Mouse (Mus musculus): ENCODE measurements around the gene Camk2g. TPM values are rescaled to one million over a fixed set of nuclear protein-coding genes. Genes with fewer than 3 reads are reported as not detected.

The Camk2g gene
- polyA plus RNA-seq, 1 experiment, result 222 TPM

DNA sequence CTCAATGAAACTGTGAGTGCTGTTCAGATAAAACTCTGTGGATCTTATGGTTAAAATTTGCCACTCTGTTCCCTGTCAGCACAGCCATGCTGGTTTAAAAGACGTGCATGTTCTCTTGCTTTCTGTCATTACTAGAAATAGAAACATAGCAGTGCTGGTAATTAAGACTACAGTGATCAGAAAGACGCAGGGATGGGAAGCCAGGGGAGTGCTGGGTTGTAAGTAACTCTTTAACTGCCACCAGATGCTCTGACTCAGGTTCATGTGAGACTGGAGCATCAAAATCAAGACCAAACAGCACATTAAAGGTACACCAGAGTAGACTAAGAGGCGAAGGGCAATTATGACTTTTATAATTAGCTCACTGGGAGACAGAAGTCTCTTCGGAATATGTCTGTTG, 45.5 kb downstream of the Camk2g start:
- H3K27me3 ChIP-seq (ENCODE audit: control insufficient read depth, insufficient read depth, low read length), result no peaks in the 10 kb centered on the region
- H3K27ac ChIP-seq (ENCODE audit: insufficient read depth, low read length), result no peak overlapping the region
- no peak for DNase-seq
- WGBS, result 70% methylated on average over 4 of the region's 4 CpGs
- H3K4me1 ChIP-seq (ENCODE audit: control insufficient read depth, insufficient read depth, low read length), result peaks cover 18% of the 10 kb centered on the region
- no peak overlapping the region for H3K4me3 ChIP-seq (replicated peaks; ENCODE audit: insufficient read depth, low read depth, low read length)
- TF ChIP-seq POLR2A (IDR thresholded peaks at IDR 0.05; ENCODE audit: borderline replicate concordance, insufficient read depth, low read length), result no peak
- TF ChIP-seq CTCF (IDR thresholded peaks at IDR 0.05; ENCODE audit: borderline replicate concordance, insufficient read depth, low read depth, low read length), result no peak

DNA sequence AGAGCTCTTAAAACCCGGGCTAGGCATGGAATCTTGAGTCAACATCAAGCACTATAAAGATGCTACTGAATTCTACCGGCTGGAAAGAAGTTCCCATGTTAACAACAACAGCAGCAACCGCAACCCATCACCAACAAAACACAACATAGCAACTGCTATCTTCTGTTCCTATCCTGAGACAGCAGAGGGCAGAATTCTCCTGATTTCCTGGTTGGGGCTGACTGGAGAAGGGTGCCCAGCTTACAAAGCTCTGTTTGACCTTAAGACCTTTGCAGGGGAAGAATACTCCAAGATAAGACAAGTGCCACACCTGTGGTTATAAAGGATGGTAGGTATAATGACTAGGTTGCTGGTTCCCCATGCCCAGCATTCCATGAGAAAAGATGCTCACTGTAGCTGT, 47.0 kb downstream of the Camk2g start:
- Histone ChIP-seq H3K27ac (ENCODE audit: insufficient read depth, low read length) (0 out of 2 replicates have a peak overlapping the region, but pooled peaks have one; percentile 28), H3K27me3 (ENCODE audit: control insufficient read depth, insufficient read depth, low read length) (no peaks in the 10 kb centered on the region), H3K4me1 (ENCODE audit: control insufficient read depth, insufficient read depth, low read length) (peaks cover 18% of the 10 kb centered on the region), H3K4me3 (replicated peaks; ENCODE audit: insufficient read depth, low read depth, low read length) (no peak overlapping the region)
- WGBS, result 82% methylated on average over 3 of the region's 3 CpGs
- DNase-seq, result no peak
- no peak for TF ChIP-seq POLR2A (IDR thresholded peaks at IDR 0.05; ENCODE audit: borderline replicate concordance, insufficient read depth, low read length)
- peak; percentile 45; the same call in 1 of the 2 replicates for TF ChIP-seq CTCF (IDR thresholded peaks at IDR 0.05; ENCODE audit: borderline replicate concordance, insufficient read depth, low read depth, low read length)

DNA sequence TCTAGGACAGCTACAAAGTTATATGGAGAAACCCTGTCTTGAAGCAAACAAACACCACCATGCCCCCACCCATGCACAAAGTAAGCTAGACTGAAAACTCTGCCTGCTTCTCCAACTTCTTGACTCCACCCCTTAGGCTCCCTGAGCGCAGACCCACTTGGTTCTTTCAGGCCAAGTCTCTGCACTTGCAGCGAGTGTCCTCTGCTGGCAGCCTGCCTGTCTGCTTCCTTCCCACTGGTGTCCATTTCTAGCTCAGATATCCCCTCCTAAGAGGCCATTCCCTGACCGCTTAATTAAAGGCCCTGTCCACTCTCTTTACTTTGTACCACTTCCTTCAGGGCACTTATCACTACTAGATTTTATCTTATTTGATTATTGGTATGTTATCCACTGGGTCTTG, 50.3 kb downstream of the Camk2g start:
- H3K4me3 ChIP-seq (replicated peaks; ENCODE audit: insufficient read depth, low read depth, low read length), result no peak overlapping the region
- no peak for TF ChIP-seq POLR2A (IDR thresholded peaks at IDR 0.05; ENCODE audit: borderline replicate concordance, insufficient read depth, low read length)
- no peak for TF ChIP-seq CTCF (IDR thresholded peaks at IDR 0.05; ENCODE audit: borderline replicate concordance, insufficient read depth, low read depth, low read length)
- DNase-seq, result no peak
- no peaks in the 10 kb centered on the region for H3K27me3 ChIP-seq (ENCODE audit: control insufficient read depth, insufficient read depth, low read length)
- H3K4me1 ChIP-seq (ENCODE audit: control insufficient read depth, insufficient read depth, low read length), result peaks cover 18% of the 10 kb centered on the region
- WGBS, result 69% methylated on average over 3 of the region's 3 CpGs
- H3K27ac ChIP-seq (ENCODE audit: insufficient read depth, low read length), result no peak overlapping the region

DNA sequence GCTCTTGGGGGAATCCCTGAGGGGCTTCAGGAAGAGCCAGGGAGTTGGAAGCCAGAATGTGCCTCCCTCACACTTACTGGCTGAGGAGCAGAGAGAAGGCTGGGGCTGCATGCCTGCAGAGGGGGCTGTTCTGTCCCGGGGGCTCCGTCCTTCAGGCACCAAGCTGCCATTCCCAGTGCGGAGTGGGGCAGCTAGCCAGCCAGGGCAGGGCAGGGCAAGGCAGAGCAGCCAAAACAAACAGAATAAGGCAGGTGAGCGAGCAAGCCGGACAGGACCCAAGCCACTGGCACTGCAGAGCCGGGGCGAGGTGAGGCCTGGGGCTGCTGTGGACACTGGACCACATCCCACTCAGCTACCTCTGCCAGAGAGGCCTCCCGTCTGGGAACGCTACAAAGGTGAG, 52.6 kb downstream of the Camk2g start:
- 70% methylated on average over 9 of the region's 9 CpGs for WGBS
- no peak overlapping the region for H3K27ac ChIP-seq (ENCODE audit: insufficient read depth, low read length)
- no peak for DNase-seq

DNA sequence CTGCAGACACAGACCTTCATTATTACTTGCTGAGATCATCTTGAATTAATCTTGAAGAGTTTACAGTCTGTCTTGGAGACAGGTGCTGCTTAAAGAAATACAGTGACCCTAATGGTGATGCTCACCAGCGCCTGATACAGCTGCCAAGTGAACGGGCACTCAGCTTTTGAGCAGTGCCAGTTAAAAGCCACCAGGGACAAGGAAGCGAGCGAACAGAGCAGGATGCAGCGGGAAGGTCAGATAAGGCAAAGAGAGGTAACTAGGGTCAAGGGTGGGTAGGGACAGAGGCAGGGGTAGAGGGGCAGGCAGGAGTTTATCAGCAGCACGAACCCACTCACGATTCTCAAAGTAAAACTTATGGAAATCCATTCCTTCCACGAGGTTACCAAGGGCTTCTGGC, 55.4 kb downstream of the Camk2g start:
- Histone ChIP-seq H3K27ac (ENCODE audit: insufficient read depth, low read length) (no peak overlapping the region), H3K4me3 (replicated peaks; ENCODE audit: insufficient read depth, low read depth, low read length) (no peak overlapping the region), H3K4me1 (ENCODE audit: control insufficient read depth, insufficient read depth, low read length) (no peaks in the 10 kb centered on the region), H3K27me3 (ENCODE audit: control insufficient read depth, insufficient read depth, low read length) (no peaks in the 10 kb centered on the region)
- 78% methylated on average over 8 of the region's 8 CpGs for WGBS
- no peak for DNase-seq
- TF ChIP-seq POLR2A (IDR thresholded peaks at IDR 0.05; ENCODE audit: borderline replicate concordance, insufficient read depth, low read length) (no peak), CTCF (IDR thresholded peaks at IDR 0.05; ENCODE audit: borderline replicate concordance, insufficient read depth, low read depth, low read length) (no peak)

More for the DNA sequence above, 52.6 kb downstream of the Camk2g start:
- Histone ChIP-seq H3K27me3 (ENCODE audit: control insufficient read depth, insufficient read depth, low read length) (no peaks in the 10 kb centered on the region), H3K4me1 (ENCODE audit: control insufficient read depth, insufficient read depth, low read length) (peaks cover 13% of the 10 kb centered on the region), H3K4me3 (replicated peaks; ENCODE audit: insufficient read depth, low read depth, low read length) (no peak overlapping the region)
- TF ChIP-seq CTCF (IDR thresholded peaks at IDR 0.05; ENCODE audit: borderline replicate concordance, insufficient read depth, low read depth, low read length) (no peak), POLR2A (IDR thresholded peaks at IDR 0.05; ENCODE audit: borderline replicate concordance, insufficient read depth, low read length) (no peak)

DNA sequence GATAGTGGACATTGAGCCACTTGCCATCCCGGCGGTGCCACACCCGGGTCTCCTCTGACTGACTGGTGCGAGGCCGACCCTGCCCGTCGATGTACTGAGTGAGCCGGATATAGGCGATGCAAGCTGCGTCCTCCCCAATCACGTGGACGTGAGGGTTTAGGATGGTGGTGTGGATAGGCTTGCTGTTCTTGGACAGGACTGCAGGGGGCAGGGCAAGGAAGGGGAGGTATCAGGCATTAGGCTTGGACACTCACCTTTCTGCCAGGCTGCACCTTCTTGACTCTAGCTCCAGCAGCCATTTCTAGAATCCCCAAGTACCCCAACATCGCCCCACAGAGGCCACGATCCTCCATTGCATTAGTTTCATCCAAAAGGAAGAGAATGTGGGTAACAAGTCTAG, 56.6 kb downstream of the Camk2g start:
- Histone ChIP-seq H3K4me1 (ENCODE audit: control insufficient read depth, insufficient read depth, low read length) (peaks cover 3% of the 10 kb centered on the region; the same call in 1 of the 2 replicates), H3K4me3 (replicated peaks; ENCODE audit: insufficient read depth, low read depth, low read length) (no peak overlapping the region), H3K27me3 (ENCODE audit: control insufficient read depth, insufficient read depth, low read length) (no peaks in the 10 kb centered on the region), H3K27ac (ENCODE audit: insufficient read depth, low read length) (no peak overlapping the region)
- TF ChIP-seq POLR2A (IDR thresholded peaks at IDR 0.05; ENCODE audit: borderline replicate concordance, insufficient read depth, low read length), result no peak
- peak; percentile 66 for TF ChIP-seq CTCF (IDR thresholded peaks at IDR 0.05; ENCODE audit: borderline replicate concordance, insufficient read depth, low read depth, low read length)
- 28% methylated on average over 14 of the region's 14 CpGs for WGBS
- DNase-seq, result peak; percentile 60 to 63

DNA sequence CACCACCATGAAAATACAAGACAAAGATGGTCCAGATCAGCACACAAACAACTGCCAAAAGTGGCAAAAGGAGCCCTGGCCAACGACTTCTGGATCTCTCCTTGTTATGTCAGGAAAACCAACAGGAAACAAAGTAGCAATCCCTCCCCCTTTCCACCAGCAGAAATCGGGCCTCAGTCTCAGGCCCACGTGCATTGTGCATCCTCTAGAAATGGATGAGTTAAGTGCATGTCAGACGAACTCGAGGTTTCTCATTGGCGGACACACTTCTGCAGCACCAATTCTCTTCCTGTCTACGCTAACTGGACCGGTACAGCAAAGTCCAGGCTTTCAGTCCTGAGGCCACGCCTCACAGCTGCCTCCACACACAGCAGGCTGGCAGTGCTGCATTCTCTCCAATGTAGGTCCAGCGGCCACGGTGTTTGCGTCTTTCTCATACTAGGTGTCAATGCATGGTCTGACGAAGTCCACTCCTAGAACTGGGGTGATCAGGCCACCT, 57.9 kb downstream of the Camk2g start:
- 68% methylated on average over 13 of the region's 13 CpGs for WGBS
- Histone ChIP-seq H3K27ac (ENCODE audit: insufficient read depth, low read length) (no peak overlapping the region), H3K4me1 (ENCODE audit: control insufficient read depth, insufficient read depth, low read length) (peaks cover 3% of the 10 kb centered on the region; the same call in 1 of the 2 replicates), H3K4me3 (replicated peaks; ENCODE audit: insufficient read depth, low read depth, low read length) (no peak overlapping the region), H3K27me3 (ENCODE audit: control insufficient read depth, insufficient read depth, low read length) (no peaks in the 10 kb centered on the region)
- TF ChIP-seq POLR2A (IDR thresholded peaks at IDR 0.05; ENCODE audit: borderline replicate concordance, insufficient read depth, low read length) (no peak), CTCF (IDR thresholded peaks at IDR 0.05; ENCODE audit: borderline replicate concordance, insufficient read depth, low read depth, low read length) (no peak)
- no peak for DNase-seq

DNA sequence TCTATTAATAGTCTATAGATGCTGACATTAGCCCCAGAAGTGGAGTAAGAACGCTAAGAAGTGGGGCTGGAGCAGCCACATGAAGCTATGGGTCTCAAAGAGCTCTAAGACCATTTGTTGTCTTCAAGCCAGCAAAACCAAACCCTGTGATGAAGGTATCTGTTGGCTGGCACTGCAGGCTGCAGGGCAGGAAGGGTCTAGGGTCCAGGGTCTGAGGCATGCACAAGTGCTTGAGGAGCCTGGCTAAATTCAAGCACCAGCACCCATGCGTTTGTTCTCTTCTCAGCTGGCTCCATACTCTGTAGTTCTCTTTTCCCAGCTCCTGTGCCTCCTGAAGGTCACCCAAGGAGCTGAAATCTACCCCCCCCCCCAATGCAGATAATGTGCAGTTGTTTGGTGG, 58.8 kb downstream of the Camk2g start:
- TF ChIP-seq POLR2A (IDR thresholded peaks at IDR 0.05; ENCODE audit: borderline replicate concordance, insufficient read depth, low read length), result no peak
- no peak for TF ChIP-seq CTCF (IDR thresholded peaks at IDR 0.05; ENCODE audit: borderline replicate concordance, insufficient read depth, low read depth, low read length)
- peaks cover 3% of the 10 kb centered on the region; the same call in 1 of the 2 replicates for H3K4me1 ChIP-seq (ENCODE audit: control insufficient read depth, insufficient read depth, low read length)

More for the DNA sequence above, 58.8 kb downstream of the Camk2g start:
- Histone ChIP-seq H3K27ac (ENCODE audit: insufficient read depth, low read length) (no peak overlapping the region), H3K4me3 (replicated peaks; ENCODE audit: insufficient read depth, low read depth, low read length) (no peak overlapping the region), H3K27me3 (ENCODE audit: control insufficient read depth, insufficient read depth, low read length) (no peaks in the 10 kb centered on the region)
- WGBS, result 52% methylated on average over 2 of the region's 2 CpGs
- no peak for DNase-seq
